Mouse (Mus musculus) ZHBTc4 (cell line): Measurements from ENCODE around the gene Trf.

Experiments
- DNase-seq: peaks from one replicate; pipeline ENCODE4 v3.0.0-alpha.2; 2011; ENCODE audit warnings: low read depth, low spot score

The Trf gene

DNA sequence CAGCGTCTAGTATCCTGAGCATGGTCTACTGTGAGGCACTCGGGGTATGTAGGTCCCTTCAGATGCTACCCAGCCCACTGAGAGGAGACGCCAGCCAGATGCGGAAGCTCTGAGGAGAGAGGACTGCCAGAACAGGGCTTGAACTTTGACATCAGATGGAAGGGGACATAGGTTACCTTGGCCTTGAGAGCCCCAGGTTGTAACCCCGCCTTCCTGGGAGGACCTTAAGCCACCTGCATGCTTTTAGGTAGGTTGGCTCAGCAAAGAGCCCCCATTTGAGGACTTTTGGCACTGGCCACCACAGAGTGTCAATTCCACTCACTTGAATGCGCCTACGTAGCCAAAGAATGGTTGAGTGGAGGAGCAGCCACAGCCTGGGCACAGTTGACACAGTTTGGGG lies 5.5 kb downstream of the Trf start:
- DNase-seq: no peak

DNA sequence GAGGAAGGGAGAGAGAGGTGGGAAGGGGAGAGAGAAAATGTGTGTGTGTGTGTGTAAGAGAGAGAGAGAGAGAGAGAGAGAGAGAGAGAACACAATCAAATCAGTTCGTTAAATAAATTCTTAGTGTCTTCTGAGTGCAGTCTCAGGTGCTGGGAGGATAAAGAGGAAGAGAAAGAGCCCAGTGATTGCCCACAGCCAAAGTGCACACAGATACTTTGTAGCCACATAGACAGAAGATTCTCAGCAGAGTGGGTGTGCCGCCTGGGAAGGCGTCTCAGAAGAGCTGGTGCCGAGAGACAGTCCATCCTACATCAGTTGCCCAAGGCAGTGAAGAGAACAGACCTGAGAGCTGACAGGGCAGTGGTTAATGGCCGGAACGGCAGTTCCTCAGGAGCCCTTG lies 16.0 kb downstream of the Trf start:
- DNase-seq: no peak

DNA sequence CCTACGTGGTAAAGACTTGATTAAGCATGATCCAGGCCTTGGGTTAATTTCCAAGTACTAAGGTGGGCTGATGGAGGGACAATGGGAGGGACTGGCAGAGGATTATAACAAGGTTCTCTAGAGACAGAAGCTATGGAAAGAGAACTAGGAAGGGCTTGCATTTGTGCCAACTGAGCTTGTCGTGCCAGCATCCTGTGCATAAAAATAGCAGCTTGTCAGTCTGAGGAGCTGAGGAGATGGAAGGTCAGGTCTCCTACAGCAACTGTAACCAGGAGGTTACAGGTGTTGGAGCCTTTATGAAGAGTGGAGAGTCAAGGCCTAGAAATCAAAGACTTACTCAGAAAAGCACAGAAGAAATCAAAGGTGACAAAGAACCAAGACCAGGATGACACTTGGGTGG lies 16.6 kb downstream of the Trf start:
- DNase-seq: no peak

DNA sequence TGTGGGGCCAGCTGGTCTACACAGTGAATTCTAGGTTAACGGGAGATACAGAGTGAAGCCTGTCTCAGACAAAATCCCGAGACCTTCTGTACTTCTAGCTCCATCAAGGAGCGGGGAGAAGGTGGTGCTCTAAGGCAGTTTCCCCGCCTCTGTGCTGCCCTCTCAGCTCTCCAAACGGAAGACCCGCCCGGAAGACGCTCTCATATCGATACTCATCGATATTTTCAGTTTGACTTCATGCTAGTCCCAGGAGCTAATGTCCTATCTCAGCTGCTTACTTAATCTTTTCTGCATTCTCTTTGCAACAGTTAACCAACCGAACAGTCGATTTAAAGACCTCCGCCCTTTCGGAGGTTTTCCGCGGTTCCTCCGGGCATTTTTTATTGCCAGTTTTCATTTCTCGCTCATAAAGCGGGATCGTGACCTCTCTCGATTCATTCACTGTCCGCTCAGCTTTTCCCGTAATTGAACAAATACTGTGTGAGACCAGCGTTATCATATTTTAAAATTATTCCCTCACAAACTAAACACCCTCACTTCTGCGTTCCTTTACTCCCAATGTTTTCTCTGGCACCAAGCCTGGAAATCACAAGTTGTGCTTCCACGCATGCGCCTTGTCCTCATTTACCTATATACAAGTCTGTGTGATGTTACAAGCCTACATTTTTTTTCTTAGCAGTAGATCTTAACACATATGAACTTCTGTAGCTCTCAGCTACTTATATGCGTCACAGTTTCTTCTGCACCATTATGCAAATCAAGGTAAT lies 17.4 kb downstream of the Trf start:
- DNase-seq: peak; percentile 19

DNA sequence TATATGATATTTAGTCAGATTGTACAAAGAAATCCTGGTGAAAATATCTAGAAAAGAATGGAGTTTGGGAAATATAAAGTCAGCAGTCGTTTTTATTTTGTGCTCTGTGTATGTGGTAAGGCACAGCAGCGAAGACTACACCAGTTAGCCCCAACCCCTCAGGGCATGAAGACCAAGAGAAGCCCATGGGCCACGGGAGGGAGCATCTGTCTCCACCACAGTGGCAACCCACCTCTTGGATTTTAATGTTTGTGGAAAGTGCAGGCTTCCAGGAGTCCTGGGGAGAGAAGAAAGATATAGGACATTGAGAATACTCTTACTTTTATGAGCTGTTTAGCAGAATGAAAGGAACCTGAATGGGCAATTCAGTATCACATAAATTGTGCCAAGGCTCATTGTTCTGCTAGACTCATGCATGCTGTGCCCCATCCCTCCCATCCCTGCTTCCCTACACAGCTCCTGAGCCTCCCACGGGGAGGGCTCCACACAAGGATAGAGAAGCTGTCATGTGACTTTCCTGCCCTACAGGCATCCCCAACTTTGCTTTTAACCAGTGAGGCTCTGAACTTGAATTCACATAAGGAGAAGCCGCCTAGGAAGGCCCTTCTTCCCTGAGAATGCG lies 21.3 kb downstream of the Trf start:
- peak; percentile 29 for DNase-seq

DNA sequence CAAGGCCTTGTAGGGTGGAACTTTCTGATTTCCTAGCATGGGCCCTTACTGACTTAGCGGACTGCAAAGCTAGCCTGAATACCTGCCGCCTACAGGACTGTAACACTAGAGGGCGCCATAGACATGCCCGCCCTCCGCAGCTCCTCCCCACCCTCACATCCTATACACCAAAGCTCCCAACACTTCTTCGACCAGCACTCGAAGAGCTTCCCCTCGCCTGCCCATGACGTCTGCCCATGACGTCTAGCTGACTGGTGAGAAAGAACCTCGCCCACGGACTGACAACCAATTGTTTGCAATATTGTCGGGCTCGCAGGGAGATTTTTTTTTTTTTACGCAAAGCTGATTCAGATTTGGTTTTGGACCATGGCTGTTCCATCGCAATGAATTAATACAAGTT lies 22.4 kb downstream of the Trf start:
- peak; percentile 91 for DNase-seq

DNA sequence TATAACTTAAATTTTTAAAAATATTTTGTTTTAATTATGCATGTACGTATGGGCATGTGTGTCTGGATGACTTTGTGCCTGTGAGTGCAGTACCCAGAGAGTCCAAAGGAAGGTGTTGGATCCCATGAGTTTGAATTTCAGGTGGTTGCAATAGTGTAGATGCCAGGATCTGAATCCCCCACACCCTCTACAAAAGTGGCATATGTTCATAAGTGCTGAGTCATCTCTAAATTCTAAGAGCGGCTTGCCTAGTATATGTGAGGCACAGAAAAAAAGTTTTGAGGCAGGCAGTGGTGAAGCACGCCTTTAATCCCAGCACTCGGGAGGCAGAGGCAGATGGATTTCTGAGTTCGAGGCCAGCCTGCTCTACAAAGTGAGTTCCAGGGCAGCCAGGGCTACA lies 24.5 kb downstream of the Trf start:
- DNase-seq: no peak

DNA sequence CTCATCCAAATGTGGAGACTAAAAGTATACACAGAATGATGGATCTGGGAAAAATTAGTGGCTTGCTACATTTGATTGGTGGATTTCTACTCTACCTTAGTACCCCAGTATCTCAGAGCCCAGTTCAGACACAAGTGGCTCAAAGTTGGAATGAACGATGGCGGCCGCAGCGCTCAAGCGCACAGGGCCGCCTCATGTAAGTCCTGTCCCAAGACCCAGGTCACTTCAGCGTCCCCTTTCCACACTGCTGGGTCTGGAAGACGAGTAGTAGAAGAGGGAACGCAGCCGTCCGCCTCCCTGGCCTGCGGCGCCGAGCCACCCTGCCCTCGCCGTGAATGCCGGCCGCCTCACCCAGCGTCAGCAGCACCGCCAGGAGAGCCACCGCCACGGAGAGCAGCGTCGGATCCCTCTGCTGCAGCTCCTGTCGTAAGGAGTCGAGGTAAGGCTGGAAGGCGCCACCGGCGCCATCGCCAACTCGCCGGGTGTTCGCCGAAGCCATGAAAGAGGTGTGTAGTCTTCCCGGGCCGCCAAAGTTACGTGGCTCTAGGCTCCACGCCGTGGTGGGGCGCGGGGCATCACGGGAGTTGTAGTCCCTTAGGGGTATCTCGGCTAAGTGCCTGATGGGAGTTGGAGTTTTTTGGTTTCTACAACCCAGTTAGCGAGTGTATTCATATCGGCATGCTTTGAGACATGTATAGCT lies 28.5 kb downstream of the Trf start, which contains the start of gene Srprb:
TSS of gene Srprb (minus strand) at position 577 of the 700 bp plus-strand sequence.
- peak; percentile 95 for DNase-seq

DNA sequence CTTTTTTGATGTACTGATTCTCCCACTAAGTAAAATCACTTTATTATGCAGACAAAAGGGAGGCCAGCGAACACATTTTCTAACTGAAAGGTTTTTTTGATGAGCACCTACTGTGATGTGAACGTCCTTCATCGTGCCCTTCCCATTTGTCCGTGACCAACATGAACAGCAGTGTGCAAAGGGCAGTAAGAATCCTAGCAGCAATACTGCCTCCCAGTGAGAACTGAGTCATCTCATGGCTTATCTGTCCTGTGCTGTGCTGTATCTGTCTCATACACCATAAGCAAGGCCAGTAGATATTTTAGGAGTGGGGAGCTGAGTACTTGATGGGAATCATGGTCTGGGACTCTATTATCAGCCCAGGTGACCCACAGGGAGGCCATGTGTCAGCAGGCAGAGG lies 41.8 kb downstream of the Trf start:
- no peak for DNase-seq

DNA sequence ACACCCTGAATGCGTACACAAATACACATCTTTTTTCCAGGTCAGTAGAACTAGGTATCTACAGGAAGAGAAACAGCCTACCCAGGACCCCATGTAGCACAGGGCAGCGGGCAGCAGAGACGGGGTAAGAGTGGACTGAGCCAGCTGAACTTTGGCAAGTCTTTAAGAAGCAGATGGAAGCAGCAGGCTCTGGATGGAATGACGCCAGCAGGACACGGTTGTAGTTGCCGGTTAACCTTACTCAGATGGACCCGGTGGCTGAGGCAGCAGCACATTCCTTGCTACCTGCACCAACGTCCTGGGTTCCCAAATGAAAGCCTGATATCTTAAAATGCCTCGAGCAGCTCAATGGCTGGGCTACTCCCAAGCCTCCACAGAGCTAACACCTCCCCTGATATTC lies 43.5 kb downstream of the Trf start:
- DNase-seq: no peak

DNA sequence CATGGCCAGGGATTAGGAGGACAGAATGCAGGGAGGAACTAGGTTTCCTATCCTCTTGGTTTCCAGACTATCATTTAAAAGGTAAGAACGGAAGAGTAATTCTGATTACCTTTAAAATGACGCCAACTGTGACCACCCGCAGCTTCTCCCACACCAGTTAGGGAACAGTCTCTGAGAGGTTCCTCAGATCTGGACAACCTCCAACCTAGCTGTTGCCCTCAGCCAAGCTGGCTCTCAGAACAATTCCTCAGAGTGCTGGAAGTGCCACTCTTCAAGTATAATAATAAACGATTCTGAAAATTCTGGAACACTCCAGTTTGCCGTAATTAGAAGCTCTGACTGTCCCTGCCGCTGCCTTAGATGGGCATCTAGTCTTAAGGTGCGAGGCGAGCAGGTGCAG lies 44.3 kb downstream of the Trf start:
- DNase-seq: no peak

DNA sequence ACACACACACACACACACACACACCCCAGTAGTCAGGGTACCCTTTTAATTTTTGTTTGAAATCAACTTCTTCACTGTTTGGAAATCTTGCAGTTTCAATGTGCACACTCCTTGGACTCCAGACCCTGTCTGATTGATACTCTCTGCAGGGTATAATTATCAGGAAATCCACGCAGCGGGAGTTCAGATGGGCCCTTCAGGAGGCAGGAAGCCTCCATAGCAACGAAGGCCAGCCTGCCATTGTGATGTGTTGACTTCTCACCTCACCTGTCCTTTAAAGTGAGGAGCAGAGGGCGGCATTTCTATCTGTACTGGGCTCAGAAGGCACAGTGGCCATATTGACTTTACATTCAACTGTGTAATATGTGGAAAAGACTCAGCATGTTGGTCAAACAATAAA lies 45.4 kb downstream of the Trf start:
- peak; percentile 83 for DNase-seq

DNA sequence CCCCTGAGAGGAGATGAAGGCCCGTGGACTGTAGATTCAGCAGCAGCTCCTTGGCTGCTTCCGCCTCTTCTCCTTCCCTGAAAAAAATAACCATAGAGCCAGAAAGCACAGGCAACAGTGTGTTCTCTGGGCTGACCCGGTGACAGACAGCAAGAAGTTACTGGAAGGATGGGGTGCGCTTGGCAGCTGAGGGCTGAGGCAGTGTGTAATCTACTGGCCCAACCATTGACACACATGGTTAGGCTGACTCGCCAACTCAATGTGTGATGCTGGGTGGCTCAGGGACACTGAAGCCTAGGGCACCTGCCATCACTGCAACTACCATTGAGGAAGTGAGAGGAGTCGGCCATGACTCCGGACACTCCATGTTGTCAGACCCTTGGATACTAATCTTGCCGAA lies 48.4 kb downstream of the Trf start:
- no peak for DNase-seq

DNA sequence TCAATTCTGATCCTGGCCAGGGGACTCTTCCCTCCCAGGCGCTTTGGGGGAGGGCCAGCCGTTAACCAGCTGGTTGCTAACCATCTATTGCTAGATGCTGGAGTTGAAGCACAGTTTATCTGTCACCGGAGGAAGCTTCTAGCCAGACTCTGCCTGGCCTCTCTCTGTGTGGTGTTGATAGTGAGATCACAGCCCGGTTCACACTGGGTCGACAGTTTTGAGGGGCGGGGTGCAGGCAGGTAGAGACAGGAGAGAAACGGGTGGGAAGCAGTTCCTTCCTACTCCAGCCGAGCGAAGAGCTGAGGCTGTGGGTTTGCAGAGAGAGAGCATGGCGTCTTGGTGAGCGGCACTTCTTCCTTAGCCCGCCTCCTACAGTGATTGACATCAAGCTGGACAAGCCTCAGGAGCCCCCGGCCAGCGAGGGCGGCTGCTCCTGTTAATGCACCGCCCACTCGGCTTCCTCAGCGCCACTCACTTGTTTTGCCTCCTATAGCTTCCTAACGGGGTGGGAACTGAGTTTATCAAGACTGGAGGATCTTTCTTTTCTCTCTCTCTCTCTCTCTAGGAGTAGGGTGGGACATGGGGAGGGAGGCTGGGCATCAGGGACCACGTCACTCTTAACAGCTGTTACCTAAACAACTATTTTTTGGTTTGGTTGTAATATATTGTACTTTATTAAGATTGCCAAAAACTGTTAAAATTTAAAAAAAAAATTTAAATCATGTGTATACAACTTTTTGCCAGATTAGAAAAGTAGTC lies 49.3 kb downstream of the Trf start:
- peak; percentile 92 for DNase-seq

DNA sequence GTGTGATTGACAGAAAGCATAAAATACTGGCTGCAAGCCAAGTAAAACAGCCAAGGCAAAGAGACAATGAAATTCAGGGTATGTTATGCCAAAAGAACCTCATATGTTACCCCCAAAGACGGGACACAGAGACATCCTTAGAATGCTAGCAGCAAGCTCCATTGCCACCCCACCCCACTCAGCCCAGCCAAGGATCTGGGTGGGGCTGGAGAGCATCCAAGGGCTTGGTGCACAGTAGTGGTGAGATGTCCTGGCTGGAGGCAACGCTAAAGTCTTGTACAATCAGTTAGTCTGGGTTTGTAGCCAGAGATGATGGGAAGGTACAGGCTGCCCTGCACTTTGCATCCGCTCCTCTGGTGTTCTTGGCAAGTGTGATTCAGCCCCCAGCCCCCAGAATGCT lies 49.9 kb downstream of the Trf start:
- DNase-seq: no peak

DNA sequence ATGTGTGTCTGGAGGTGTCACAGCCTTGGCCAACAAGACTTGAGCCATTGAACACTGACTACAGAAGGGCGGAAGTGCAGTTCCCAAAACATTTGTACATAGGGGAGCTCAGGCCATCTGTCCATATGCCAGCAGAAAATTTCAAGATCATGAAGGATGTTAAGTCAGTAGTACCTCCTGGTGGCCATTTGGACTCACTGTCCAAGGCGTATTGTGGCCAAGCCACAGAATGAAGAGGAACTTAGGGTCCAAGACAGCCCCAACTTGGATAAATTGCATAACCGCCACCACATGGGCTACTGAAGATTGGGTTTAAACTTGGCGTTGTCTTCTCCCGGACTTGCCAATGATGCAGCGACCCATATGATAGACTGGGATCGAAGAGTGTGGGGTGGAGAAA lies 54.6 kb downstream of the Trf start:
- no peak for DNase-seq

DNA sequence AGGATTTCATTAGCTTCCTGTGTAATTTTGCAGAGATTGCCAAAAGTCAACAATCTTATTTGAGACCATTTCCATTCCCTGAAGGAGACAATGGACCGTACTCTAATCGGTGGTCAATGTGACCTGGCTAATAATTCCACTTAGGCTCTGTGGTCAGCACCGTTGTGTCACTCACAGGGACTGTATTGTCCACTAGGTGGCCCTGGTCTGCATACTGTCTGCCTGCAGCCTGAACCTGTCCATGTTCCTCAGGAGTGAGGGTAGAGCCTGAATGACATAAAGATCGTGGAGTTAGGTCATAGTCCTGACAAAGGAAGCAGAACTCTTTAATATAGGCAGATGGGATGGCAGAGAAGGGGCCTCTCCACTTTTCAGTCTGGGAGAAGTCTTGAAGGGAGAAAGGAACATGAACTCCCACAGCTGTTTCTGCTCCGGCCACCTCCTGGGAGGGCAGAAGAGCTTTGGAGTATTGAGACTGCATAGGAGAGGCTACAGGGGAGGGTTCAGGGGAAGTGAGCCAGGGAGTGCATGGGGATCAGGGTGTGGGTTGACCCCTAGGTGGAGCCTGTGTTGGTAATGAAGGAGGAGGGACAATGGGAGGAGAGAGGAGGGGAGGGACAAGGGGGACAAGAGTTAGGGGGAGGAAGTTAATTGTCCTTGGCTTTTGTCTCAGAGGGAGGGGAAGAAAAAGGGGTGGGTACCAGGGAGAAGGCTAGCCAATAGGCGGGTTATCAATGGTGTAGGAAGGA lies 55.3 kb downstream of the Trf start:
- DNase-seq: peak; percentile 73

DNA sequence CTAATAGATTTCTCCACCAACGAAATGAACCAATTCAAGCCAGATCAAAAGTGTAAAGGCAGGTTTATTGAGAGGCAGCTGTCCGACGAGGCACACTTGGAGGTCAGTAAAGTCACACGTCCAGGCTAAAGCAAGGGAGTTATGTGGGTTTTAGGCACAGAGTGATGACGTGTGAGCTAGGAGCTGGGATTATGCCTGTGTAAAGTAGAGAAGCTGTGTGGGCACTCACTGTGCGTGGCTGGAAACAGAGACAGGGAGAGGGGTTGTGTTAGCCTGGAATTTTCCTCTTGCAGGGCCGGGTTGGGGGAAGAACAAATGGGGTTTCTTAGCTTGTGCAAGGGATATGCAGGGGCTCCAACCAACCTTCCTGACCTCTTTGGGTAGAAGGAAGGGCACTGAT lies 61.5 kb downstream of the Trf start:
- no peak for DNase-seq

DNA sequence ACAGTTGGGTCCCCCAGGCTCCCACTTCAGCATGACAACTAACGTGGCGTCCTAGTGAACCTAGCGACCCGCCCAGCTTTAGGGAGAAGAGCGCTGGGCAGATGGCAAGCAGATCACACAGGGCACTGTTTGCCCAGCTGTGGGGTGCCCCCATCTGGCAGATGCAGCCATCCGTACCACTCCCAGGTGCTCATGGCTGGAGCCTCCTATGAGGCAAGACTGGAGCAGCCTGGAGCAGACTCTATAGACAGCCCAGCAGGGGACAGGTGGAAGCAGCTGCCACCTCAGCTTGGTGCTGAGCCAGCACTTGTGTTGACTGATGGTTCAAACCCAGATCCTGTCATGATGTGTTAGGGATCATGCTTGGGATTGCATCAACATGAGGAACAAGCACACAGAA lies 62.2 kb downstream of the Trf start:
- no peak for DNase-seq

DNA sequence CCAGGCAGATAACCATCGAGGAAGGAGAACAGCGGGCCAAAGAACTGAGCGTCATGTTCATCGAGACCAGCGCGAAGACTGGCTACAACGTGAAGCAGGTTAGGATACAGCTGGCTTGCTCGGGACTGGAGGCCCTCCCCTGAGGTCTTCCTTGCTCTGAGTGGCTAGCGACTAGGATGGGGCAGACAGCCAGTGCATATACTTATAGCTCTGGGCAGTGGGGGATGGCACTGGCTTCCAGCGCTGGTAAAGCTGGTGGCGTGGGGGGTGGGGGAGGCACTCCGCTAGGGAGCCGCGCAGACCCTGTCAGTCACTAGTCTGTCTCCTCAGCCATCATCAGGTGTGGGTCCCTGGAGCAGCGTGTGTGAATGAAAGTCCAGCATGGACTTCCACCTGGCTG lies 66.4 kb downstream of the Trf start:
- no peak for DNase-seq

DNA sequence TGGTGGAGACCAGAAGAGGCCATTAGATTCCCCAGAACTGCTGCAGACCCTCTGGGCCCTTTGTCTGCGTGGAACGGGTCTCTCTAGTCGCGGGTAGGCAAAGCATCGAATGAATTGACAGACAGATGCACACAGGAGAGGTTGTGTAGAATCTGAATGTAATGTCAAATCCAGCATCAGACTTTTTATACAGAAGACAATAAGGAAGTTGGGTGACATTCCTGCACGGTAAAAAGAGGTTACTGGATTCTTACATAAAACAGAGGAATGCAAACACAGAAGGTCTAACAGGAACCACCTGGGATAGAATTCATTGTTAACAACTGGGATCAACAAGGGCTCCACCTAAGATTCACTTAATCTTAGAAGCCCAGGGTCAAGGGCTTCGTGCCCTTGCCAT lies 75.1 kb downstream of the Trf start:
- DNase-seq: peak; percentile 70
